Mouse (Mus musculus) left cerebral cortex, postnatal 14 days (tissue): ENCODE measurements at regions not wholly inside any gene's neighbourhood (a gene's known extent, or its start where the extent isn't known, plus 50 kb on each side); places are given as distances from the start of the nearest gene placed in this dataset.

Experiments
- DNase-seq, 2 experiments: peaks; one replicate each; pipeline ENCODE4 v3.0.0; 2021 to 2022; ENCODE audit warnings: low spot score in 2 of 2, mixed read lengths in 1 of 2
- intact Hi-C: fragments of 180-260 bp; cut with DNase I; formaldehyde crosslinking; loops from one replicate; pipeline ENCODE4 v1.15.1; 2025

DNA sequence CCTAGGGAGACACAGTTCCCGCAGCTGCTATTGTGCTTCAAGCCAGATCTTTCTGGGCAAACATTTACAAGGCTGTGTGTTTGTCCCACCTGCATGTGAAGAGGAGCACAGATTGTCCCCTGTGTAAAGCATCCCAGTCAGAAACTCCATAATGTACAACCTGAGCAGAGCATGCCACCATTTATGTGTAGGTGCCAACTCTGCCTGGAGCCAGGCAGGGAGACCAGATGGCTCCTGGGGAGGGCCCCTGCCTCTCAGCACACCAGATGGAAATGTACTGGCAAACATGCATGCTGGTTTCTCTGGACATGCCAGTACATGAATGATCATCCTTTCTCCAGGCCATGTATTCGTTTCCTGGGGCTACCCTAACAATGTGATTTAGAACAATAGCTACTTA lies 98.6 kb upstream of the Foxp3 start:
- intact Hi-C loops, result loop anchor here (10.0 kb wide), 1 partner anchor 100 kb away; the partner anchor contains the start of genes Foxp3 and Ppp1r3f
- peak in 1 of 2 experiments; percentile 6 for DNase-seq

DNA sequence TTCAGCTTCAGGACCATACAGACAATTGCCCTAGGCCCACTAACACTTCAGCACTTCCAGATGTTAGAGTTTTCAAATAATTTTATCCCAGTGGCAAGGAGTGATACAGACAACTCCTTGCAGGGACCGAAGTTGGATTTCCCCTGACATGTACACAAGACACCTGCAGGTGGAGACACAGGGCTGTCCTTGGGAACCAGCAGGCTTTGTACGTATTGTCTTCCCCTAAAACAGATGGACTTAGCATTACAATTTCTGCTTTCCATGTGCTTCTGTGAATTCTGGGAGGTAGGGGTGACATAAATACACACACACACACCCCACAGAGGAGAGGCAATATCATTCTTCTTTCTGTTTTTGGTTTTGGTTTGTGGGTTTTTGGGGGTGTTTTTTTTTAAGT lies 98.2 kb upstream of the Usp27x start:
- DNase-seq, result peak; percentile 49 to 53
- intact Hi-C loops, result loop anchor here (2.0 to 10.0 kb wide), 2 partner anchors 101 to 171 kb away; partner anchors contain the start of genes Foxp3 and Ppp1r3f

DNA sequence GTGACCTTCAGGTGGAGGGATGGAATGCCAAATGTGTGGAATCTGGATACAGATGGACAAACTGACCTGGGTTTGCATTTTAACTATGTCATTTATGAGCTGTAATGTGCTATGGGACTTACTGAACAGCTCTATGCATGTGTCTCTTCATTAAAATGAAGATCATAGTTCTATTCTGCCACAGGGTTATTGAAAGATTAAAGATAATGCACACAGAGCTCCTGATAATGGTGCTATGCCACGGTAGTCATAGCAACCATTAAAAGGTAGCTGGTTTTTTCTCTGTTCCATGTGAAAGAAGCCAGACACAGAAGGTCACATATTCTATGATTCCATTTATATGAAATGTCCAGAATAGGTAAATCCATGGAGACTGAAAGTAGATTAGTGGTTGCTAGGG lies 94.2 kb upstream of the Usp27x start:
- intact Hi-C loops, result loop anchor here (10.0 kb wide), 1 partner anchor 105 kb away; the partner anchor contains the start of genes Foxp3 and Ppp1r3f
- DNase-seq, result no peak

DNA sequence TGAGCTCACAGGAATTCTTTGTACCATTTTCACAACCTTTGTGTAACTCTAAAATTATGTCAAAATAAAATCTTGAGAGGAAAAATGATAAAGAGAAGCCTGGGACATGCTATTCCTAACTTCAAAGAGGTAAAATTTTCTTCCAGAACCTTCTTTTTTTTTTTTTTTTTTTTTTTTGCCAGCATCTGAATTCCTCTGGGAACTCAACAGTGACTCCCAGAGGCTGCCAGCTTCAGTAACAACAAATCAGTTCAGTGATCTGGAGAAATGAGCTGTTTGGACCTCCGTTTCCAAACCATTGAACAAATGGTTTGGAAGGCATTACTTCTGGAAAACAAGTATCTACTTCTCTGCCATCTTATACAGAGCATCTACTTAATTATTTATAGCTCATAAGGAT lies 92.4 kb upstream of the Usp27x start:
- DNase-seq, result peak in 1 of 2 experiments; percentile 14

DNA sequence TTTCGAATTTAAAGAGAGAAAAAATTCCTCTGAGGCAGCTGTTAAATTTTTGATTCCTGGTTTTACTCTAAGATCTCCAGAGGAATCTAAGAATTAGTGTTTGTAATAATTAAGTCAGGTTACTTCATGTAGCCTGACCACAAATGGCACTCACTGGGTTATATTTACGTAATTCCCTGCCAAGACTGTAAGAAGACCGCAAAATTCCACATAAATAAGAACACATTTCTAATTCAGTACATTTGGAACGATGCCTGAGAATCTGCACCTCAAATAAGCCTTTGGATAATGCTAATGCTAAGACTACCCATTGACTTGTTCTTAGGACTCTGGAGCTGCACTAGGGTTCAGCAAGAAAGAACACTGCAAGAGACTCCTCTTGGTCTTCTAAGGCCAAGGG lies 81.2 kb upstream of the Usp27x start:
- intact Hi-C loops, result no loop called here
- DNase-seq, result no peak

More for the DNA sequence above, 92.4 kb upstream of the Usp27x start:
- intact Hi-C loops, result no loop called here

DNA sequence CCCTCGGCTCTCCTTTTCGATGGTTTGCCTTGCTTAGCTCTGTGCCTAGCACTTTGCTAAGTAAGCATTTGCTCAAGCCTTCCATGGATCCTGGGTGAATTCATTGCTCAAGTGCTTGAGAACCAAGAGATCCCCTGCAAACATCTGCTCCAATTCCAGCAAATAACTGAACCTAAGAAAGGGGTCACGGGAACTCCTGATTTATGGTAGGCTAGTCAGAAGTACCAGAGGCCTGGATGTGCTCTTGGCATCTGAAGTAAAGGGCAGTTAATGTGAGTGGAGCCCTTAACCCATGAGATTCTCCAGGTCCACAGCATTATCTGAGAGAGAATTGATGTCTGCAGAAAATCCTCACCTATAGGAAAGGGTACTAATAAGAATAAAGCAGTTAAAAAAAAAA lies 69.4 kb upstream of the Usp27x start:
- no peak for DNase-seq
- intact Hi-C loops, result no loop called here

DNA sequence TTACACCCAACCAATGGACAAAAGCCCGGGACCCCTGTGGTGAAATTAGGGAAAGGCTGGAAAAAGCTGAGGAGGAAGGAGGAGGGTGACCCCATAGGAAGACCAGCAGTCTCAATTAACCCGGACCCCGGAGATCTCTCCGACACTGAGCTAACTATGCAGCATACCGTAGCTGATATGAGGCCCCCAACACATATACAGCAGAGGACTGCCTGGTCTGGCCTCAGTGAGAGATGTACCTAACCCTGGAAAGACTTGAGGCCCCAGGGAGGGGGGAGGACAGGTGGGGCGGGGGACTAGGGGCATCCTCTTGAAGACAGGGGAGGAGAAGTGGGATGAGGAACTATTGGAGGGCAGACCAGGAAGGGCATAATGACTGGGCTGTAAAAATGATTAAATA lies 69.0 kb upstream of the Usp27x start:
- intact Hi-C loops, result no loop called here
- DNase-seq, result no peak

DNA sequence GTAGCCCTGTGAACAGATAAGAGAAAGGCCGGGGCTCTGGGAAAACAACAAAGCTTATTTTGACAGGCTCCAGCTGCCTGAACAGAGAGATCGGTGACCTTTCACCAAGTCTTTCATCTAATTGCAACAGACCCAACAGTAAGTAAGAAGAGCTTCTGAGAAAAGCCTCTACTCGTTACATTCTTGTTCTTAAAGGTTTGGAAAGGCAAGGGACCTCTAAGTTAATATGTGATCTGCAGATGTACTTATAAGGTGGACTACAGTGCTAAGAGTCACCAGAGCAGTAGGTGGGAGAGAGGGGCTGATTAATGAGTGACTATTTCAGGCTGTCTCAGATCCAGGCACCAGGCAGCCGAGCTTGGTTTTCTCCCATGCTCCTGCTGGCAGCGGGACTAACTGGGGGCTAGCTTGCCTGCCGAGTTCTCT lies 68.4 kb upstream of the Usp27x start:
- DNase-seq, result no peak
- intact Hi-C loops, result no loop called here

DNA sequence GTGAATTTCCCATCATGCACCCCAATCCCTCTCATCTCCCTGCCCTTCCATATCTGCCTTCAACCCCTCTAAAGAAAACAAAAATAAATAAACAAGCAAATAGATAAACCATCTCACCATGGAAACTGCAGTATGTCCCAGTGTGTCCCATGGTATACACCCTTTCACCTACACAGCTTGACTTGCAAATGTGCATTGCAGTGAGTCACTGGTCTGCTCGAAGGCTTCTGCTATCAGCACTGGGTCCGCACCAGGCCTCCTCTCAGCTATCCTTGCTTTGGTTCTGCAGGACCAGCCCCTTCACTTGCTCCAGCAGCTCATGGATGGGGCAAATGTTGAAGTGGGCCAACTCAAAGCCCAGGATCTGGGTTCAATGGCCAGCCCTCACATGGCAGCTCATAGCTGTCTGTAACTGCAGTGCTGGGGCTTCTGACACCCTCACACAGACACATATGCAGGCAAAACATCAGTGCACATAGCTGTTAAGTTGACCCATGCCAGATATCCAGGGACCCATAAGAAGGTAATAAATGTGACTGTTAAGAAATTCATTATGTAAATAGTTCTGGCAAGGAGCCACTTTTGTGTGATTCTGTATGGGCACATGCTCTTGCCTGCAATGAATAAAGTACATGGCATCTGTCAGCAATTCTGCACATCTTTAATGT lies 59.9 kb upstream of the Usp27x start:
- intact Hi-C loops, result no loop called here
- no peak for DNase-seq

DNA sequence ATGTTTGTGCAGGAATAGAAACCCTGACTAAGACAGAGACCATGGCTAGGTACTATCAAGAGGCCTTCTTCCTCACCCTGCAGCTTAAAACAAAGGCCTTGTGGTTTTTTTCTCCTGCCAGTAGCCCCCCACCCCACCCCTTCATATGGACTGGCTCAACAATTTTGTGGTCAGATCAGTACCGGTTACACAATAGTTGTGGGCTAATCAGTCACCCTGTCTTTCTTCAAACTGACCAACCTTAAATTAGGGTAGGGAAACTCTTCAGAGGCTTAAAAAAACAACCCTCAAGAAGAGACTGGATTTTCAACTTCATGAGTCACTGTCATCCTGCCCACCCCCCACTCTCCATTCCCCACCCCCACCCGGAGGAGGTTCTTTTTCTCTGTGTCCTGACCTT lies 58.6 kb upstream of the Usp27x start:
- intact Hi-C loops, result no loop called here
- DNase-seq, result no peak

DNA sequence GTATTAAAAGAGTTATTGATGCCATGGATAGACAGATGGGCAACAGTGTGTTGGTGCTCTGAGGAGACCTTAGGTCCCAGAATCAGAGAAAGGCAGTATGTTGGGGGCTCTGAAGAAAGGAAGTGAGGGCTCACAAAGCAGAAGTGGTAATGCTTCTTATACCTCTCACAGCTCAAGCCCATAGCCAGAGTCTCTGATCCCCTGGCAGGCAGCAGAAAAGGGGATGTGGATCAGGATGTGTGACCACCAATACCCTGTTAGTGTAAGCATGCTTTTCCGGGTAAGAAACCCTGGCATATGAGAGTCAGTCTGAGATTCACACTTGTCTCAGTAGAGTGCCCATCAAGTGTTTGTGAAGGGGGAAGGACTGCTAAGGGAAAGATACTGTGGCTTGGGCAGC lies 54.8 kb upstream of the Usp27x start:
- no peak for DNase-seq
- intact Hi-C loops, result no loop called here

DNA sequence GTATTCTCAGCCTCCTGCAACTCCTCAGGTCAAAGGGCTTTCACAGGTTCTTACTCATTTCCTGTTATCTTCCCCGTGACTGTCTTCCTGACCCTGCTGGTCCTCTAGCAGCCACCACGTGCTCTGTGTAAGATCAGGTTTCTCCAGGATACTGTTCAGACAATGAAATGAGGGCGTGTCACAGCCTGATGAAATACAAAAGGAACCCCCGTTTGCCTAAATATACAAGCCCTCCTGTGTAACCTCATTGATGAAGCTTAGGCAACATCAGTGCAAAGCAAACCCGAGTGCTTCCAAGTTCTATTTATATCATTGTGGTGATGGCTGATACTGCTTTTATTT lies 53.9 kb upstream of the Usp27x start:
- DNase-seq, result no peak
- intact Hi-C loops, result loop anchor here (10.0 kb wide), 2 partner anchors 215 to 265 kb away; partner anchors contain the start of gene Gpkow

DNA sequence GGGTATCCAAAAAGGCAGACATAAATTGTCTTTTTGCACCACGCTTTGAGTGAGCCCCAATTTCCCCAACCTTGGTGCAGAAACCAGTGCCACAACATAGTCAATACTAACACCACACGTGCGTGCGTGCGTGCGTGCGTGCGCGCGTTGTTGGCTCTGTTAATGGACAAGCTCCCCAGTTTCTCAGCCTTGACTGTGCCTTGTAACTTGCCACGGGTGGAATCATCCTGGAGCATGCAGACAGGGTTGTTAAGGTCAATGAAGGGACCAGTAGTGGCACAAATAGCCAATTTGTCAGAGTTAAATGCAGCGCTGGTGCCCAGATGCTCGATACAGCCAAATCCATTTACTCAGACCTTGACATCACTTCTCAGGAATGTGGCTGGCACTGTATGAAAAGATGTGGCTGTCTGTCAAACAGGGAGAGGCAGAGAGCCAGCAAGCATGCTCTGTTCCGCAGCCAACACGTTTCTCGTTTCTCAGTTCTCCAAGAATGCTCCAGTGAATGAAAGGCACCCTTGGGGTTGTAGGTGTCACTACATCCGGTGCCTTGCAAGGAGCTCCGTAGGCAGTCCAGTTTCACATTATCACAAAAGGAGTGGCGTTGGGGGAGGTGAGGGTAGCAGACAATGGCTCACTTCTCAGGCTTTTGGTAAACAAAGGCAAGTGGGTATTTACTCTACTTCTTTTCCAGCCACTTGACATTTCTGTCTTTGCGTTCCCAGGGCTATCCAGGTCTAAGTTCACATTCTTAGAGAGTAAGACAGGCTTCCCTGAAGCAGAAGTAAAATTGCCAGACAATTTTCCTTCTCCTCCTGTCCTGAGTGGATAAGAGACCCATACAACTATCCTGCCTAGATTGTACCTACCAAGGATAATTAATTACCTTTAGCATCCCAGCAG lies 53.2 kb upstream of the Usp27x start:
- peak in 1 of 2 experiments; percentile 25 for DNase-seq
- intact Hi-C loops, result loop anchor here (10.0 kb wide), 2 partner anchors 216 to 266 kb away; partner anchors contain the start of gene Gpkow
